Mouse (Mus musculus) G1E (cell line): ENCODE results near the gene Gpr89.

Source experiments
- CTCF ChIP-seq: IDR thresholded peaks from 2 replicates; pipeline ENCODE4 v1.5.1; 2012; ENCODE audit warnings: low read depth, low read length, inconsistent platforms, mixed read lengths
- GATA1 ChIP-seq: IDR thresholded peaks from 2 replicates; pipeline ENCODE4 v1.6.1; 2012; ENCODE audit warnings: borderline replicate concordance, low read length, inconsistent platforms, mixed read lengths
- GATA2 ChIP-seq: IDR thresholded peaks from 2 replicates; pipeline ENCODE4 v1.6.1; 2012; ENCODE audit warnings: low read depth, low read length, inconsistent platforms, borderline replicate concordance
- TAL1 ChIP-seq: conservative IDR thresholded peaks from 2 replicates; pipeline ENCODE4 v1.6.1; 2012; ENCODE audit warnings: low read depth, low read length, inconsistent platforms, mixed read lengths

- no peak for TF ChIP-seq GATA1
- no peak for TF ChIP-seq CTCF
- TF ChIP-seq TAL1, result no peak
- no peak for TF ChIP-seq GATA2
Observed at GRCm38 (mm10) chr3:96838996-96839645, 66.0 kb downstream of the Gpr89 start.
